Mouse (Mus musculus) stomach, postnatal 0 days (tissue): ENCODE data around the gene Snap91.

Experiments
- CTCF ChIP-seq: IDR thresholded peaks from 2 replicates; pipeline ENCODE4 v1.5.1; 2016; ENCODE audit warnings: antibody characterized with exemption, low read depth, mild to moderate bottlenecking, moderate library complexity
- EP300 ChIP-seq: optimal IDR thresholded peaks from 2 replicates; pipeline ENCODE3; 2016; ENCODE audit warnings: antibody characterized with exemption

DNA sequence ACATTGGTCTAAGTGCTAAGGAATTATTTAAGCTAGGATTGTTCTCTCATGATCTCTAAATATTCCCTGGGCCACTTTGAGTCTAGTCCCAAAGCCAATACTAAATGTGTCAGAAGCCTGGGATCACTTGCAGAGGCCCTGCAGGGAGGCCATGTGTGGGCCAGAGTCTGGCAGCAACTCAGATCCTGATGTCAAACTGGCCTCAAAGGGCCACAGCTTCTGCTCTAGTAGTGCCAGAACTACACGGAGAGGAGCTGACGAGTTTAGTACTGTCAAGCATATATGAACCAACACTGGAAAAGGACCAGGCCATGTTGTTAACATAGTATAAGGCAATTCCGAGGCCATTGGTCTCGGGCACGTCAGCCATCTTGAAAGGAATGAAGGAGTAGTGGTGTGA, 82.3 kb downstream of the Snap91 start:
- TF ChIP-seq CTCF (no peak), EP300 (no peak)
